Mouse (Mus musculus) kidney, embryonic 14.5 days (tissue): ENCODE measurements around the gene Cog2. TPM values are rescaled to one million over a fixed set of nuclear protein-coding genes. Genes with fewer than 3 reads are reported as not detected.

Source experiments
- ATAC-seq: fragments of 200-750 bp; cut with Nextera tagmentation; 2 replicates; pipeline ENCODE4 v1.8.0; 2017; ENCODE audit warnings: moderate number of reproducible peaks, mild to moderate bottlenecking, moderate TSS enrichment, moderate library complexity; ENCODE audit not compliant: low FRiP score, low TSS enrichment
- H3K27ac ChIP-seq: fragments of 300-500 bp; sonication (generic); 2 replicates; pipeline ENCODE4 v1.5.1; 2014; ENCODE audit warnings: low read depth, mild to moderate bottlenecking, low read length, moderate library complexity, mixed read lengths
- H3K27me3 ChIP-seq: fragments of 300-500 bp; sonication (generic); 2 replicates; pipeline ENCODE4 v1.6.1; 2014; ENCODE audit warnings: mild to moderate bottlenecking, low read length; ENCODE audit not compliant: control insufficient read depth, insufficient read depth
- H3K36me3 ChIP-seq: fragments of 300-500 bp; sonication (generic); 2 replicates; pipeline ENCODE4 v1.6.1; 2014; ENCODE audit warnings: low read length, mixed read lengths; ENCODE audit not compliant: control insufficient read depth, insufficient read depth
- H3K4me1 ChIP-seq: fragments of 300-500 bp; sonication (generic); 2 replicates; pipeline ENCODE4 v1.6.1; 2014; ENCODE audit warnings: low read length, mixed read lengths; ENCODE audit not compliant: control insufficient read depth, insufficient read depth
- H3K4me2 ChIP-seq: fragments of 300-500 bp; sonication (generic); replicated peaks from 2 replicates; pipeline ENCODE4 v1.6.1; 2014; ENCODE audit warnings: low read depth, mild to moderate bottlenecking, low read length
- H3K4me3 ChIP-seq: fragments of 300-500 bp; sonication (generic); 2 replicates; pipeline ENCODE4 v1.5.1; 2014; ENCODE audit warnings: mild to moderate bottlenecking, low read length
- H3K9ac ChIP-seq: fragments of 300-500 bp; sonication (generic); 2 replicates; pipeline ENCODE4 v1.6.1; 2014; ENCODE audit warnings: low read depth, mild to moderate bottlenecking, low read length, moderate library complexity
- H3K9me3 ChIP-seq: fragments of 300-500 bp; sonication (generic); 2 replicates; pipeline ENCODE4 v1.6.1; 2016; ENCODE audit warnings: low read length; ENCODE audit not compliant: control insufficient read depth
- WGBS: fragments of 180-500 bp; shearing (Covaris S2); extraction: QIAGEN DNeasy Blood & Tissue Kit; methylation state at CpG from one replicate; pipeline ENCODE4 v1.1.7; 2014; 5-methylcytosine and 5-hydroxymethylcytosine counted together
- polyA plus RNA-seq: library from polyadenylated mRNA; unstranded; fragments of >200 nt; fragmentation: Nextera tagmentation; extraction: Ambion mirVana; gene quantifications from 2 replicates; pipeline ENCODE4 v1.2.1, GENCODE M21; 2014

Gene Cog2
- 27.4 and 36.6 TPM in 2 replicates for polyA plus RNA-seq

DNA sequence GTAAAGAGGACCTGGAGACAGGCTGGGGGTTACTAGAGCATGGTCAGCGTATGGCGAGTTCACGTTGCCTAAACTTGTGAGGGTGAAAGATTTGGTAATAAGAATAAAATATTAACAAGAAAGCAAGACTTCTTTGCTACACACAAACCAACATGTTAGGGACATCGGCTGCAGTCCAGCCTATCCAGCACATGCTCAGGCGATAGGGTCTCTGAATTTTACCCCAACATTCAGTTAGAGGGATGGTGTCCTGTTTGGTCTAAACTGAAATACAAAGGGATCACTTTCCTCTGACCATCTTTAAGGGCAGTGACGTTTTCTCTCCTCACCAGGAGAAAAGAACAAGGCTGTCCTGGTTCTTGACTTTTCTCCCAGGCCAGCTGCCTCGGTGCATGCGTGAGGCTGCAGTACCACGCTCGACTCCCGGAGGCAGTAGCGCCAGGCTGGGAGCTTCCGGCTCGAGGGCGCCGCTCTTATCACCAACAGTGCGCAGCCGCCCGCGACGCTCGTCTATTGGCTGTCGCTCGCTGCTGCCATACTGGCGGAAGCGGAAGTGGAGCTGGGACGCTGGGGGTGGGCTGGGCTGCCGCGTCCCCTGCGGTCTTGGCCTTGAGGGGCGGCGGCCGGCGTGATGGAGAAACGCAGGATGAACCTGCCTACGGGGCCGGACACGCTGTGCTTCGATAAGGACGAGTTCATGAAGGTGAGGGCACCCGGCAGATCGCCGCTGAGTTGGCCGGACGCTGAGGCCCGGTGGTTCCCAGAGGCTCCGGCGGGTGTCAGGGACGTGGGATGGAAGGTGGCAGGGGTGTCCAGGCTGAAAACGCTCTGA, at the start of gene Cog2:
Cog2 (plus strand) TSS at position 519 of the 832 bp plus-strand sequence.
- H3K27ac ChIP-seq = no peak within 1 kb of the TSS
- no peaks in the 10 kb centered on the region for H3K9me3 ChIP-seq
- peaks cover 11% of the 10 kb centered on the region for H3K4me1 ChIP-seq
- peak within 1 kb of the TSS; percentile 60 for H3K9ac ChIP-seq
- H3K4me2 ChIP-seq = peak within 1 kb of the TSS; percentile 90
- ATAC-seq = peak; percentile 100
- no peaks in the 10 kb centered on the region for H3K27me3 ChIP-seq
- 10% methylated on average over 50 of the region's 50 CpGs for WGBS
- peak within 1 kb of the TSS; percentile 64 for H3K4me3 ChIP-seq
- peaks cover 1% of the 10 kb centered on the region for H3K36me3 ChIP-seq

DNA sequence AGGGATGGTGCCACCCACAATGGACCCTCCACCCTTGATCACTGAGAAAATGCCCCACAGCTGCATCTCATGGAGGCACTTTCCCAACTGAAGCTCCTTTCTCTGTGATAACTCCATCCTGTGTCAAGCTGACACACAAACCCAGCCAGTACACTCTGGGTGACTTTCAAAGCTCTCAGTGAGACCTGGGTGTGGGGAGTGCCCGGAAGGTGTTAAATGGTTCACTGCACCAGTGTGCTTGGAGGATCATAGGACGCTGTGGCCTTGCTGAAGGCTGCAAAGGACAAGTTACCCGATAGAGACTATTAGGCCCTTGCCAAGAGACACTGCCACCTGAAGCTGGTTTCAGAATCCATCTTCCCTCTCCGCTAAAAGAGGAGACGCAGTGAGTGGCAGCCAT, 44.9 kb upstream of the Cog2 start:
- Histone ChIP-seq H3K36me3 (no peaks in the 10 kb centered on the region), H3K4me2 (no peak overlapping the region), H3K4me3 (no peak overlapping the region), H3K9ac (no peak overlapping the region), H3K4me1 (no peaks in the 10 kb centered on the region), H3K27me3 (no peaks in the 10 kb centered on the region), H3K27ac (no peak overlapping the region), H3K9me3 (no peaks in the 10 kb centered on the region)
- WGBS = 29% methylated on average over 5 of the region's 5 CpGs
- 0 out of 2 replicates have a peak, but pooled peaks have one; percentile 57 for ATAC-seq

DNA sequence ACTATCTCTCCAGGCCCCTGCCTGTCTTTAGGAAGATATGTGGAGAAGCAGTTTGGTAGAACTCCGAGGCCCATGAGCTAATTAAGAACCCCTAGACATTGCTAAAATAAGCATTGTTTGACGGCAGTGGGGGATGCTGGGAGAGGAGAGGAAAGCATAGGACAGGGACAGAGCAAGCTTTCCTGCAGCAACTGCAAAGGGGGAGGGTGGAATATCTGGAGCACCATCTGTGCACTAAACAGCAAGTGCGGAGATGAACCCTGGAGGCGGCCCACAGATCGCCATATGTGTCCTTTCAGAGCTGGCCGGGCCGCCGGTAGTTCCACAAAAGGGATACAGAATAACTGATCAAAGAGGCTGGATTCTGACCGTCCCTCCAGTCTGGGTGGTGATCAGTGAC, 43.9 kb upstream of the Cog2 start:
- no peaks in the 10 kb centered on the region for H3K9me3 ChIP-seq
- no peaks in the 10 kb centered on the region for H3K36me3 ChIP-seq
- H3K27me3 ChIP-seq = no peaks in the 10 kb centered on the region
- H3K4me1 ChIP-seq = no peaks in the 10 kb centered on the region
- H3K27ac ChIP-seq = no peak overlapping the region
- no peak for ATAC-seq
- no peak overlapping the region for H3K4me3 ChIP-seq
- 25% methylated on average over 9 of the region's 9 CpGs for WGBS
- no peak overlapping the region for H3K4me2 ChIP-seq
- no peak overlapping the region for H3K9ac ChIP-seq

DNA sequence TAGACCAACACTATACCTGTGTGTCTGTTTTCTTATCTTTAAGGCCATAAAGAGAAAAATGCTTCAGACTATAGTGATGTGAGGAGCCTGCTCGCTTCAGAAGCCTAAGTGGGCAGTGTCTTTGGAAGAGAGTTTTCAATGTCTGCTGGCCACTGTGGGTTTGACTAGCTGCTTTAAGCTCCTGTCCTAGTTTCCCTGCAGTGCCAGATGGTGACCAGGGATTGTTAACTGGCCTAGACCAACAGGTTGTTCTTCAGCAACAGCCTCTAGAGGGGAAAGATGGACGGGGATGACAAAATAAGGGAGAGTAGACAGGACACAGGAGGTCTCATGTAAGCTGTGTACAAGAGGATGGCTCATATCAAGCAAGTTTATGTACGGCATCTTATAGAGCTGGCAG, 41.3 kb upstream of the Cog2 start:
- Histone ChIP-seq H3K27me3 (no peaks in the 10 kb centered on the region), H3K27ac (no peak overlapping the region), H3K4me1 (no peaks in the 10 kb centered on the region), H3K36me3 (no peaks in the 10 kb centered on the region), H3K9ac (no peak overlapping the region), H3K9me3 (no peaks in the 10 kb centered on the region), H3K4me2 (no peak overlapping the region), H3K4me3 (no peak overlapping the region)
- 87% methylated on average over 3 of the region's 3 CpGs for WGBS
- no peak for ATAC-seq

DNA sequence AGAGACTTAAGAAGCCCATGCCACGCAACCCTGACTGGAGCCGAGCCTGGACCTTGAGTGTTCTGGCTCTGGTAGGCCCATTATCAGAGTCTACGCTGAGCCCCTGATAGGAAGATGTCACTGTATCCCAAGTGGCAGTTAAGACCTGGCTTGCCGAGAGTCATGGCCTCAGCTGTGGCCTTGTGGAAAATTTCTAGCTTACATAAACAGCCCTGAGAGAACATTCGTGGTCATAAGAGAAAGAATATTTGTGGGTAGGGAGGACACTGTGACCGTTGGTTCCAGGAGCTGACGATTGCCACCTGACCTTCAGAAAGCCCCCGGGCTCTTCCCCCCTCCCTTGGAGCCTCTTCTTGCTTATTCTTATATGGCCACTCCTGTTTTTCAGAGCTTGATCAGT, 40.2 kb upstream of the Cog2 start:
- no peak overlapping the region for H3K9ac ChIP-seq
- no peak for ATAC-seq
- H3K27ac ChIP-seq = no peak overlapping the region
- H3K36me3 ChIP-seq = no peaks in the 10 kb centered on the region
- H3K4me3 ChIP-seq = no peak overlapping the region
- H3K4me1 ChIP-seq = no peaks in the 10 kb centered on the region
- H3K9me3 ChIP-seq = no peaks in the 10 kb centered on the region
- WGBS = 66% methylated on average over 8 of the region's 8 CpGs
- H3K4me2 ChIP-seq = no peak overlapping the region
- H3K27me3 ChIP-seq = no peaks in the 10 kb centered on the region

DNA sequence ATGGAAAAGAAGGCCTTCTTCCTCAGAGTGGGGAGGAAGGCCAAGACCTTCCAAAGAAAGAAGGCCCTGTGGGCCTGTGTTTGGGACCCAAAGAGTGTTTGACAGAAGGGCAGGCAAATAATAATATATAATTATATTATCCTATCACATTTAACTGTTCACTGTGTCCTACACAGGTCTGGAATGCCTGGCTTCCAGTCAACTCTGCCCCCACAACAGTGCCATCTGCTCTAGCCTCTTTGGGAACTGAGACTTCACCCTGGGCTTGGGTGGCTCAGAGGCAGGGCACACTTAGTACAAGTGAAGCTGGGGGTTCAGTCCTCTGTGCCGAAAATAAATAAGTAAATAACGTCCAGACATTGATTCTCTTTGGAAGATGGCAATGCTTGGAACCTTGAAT, 37.8 kb upstream of the Cog2 start:
- H3K36me3 ChIP-seq = no peaks in the 10 kb centered on the region
- no peak overlapping the region for H3K4me2 ChIP-seq
- no peaks in the 10 kb centered on the region for H3K4me1 ChIP-seq
- ATAC-seq = no peak
- H3K9me3 ChIP-seq = no peaks in the 10 kb centered on the region
- no peak overlapping the region for H3K27ac ChIP-seq
- no peak overlapping the region for H3K4me3 ChIP-seq
- no peak overlapping the region for H3K9ac ChIP-seq
- 89% methylated on average over 2 of the region's 2 CpGs for WGBS
- H3K27me3 ChIP-seq = no peaks in the 10 kb centered on the region

DNA sequence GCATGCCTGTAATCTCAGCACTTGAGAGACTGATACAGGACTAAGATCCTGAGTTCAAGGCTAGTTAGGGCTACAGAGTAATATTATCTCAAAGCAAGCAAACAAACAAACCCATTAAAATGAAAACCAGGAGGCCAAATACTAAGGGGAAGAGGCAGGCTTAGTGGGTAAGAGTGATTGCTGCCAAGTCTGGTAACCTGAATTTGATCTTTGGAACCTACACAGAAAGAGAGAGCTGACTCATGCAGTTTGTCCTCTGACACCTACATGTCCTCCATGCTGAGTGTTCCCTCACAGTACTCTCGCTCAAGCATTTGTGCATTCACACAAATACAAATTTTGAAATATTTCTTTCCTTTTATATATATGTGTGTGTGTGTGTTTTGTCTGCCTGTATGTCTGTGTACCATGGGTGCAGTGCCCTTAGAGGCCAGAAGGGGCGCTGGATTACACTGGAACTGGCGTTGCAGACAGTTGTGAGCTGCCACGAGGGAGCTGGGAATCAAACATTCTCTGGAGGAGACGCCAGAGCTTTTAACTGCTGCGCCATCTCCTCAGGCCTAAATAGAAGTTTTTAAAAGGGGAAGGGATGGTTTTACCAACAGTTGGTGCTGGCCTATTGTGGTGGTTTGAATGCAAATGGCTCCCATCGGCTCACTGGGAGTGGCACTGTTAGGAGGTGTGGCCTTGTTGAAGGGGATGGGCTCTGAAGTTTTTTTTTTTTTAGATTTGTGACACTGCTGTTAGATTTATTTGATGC, 37.0 kb upstream of the Cog2 start:
- no peaks in the 10 kb centered on the region for H3K27me3 ChIP-seq
- no peak overlapping the region for H3K27ac ChIP-seq
- H3K9ac ChIP-seq = no peak overlapping the region
- H3K36me3 ChIP-seq = no peaks in the 10 kb centered on the region
- no peaks in the 10 kb centered on the region for H3K4me1 ChIP-seq
- no peaks in the 10 kb centered on the region for H3K9me3 ChIP-seq
- WGBS = 71% methylated on average over 7 of the region's 7 CpGs
- ATAC-seq = no peak
- no peak overlapping the region for H3K4me3 ChIP-seq
- no peak overlapping the region for H3K4me2 ChIP-seq

DNA sequence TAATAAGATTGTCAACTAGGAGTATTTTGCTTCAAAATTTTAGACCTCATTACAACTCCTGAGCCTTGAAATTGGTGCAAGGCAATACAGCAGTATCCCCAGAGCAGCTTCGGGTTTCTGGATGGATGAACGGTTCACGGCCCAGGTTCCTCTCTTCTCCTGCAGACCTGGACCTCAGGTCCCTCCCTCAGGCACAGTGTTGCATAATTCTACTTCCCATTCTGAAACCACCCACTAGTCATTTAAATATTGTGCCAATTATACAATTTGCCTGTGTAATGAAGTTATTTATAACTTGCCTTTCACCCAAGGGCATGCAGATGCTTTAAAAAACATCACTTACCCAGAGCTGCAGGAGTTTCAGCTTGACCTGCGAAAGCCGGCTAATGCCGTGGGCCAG, 31.3 kb upstream of the Cog2 start:
- ATAC-seq = no peak
- H3K4me2 ChIP-seq = no peak overlapping the region
- H3K36me3 ChIP-seq = no peaks in the 10 kb centered on the region
- no peaks in the 10 kb centered on the region for H3K4me1 ChIP-seq
- 80% methylated on average over 6 of the region's 6 CpGs for WGBS
- no peak overlapping the region for H3K27ac ChIP-seq
- no peaks in the 10 kb centered on the region; the same call in 1 of the 2 replicates for H3K9me3 ChIP-seq
- H3K4me3 ChIP-seq = no peak overlapping the region
- H3K27me3 ChIP-seq = no peaks in the 10 kb centered on the region
- no peak overlapping the region for H3K9ac ChIP-seq

DNA sequence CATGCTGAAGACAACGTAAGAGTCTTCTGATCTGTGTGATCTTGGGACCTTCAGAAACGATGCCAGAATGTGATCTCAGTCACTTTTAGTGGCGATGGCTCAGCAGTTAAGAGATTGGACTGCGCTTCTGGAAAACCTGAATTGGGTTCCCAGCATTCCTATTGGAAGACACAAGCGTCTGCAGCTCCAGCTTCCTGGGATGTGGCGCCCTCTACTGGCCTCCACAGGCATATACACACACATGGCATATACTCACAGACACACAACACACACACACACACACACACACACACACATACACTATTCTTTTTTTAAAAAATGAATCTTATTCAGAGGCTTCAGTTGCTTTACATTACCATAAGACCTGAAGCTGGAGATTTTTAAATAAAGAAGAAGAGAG, 30.8 kb upstream of the Cog2 start:
- H3K9me3 ChIP-seq = no peaks in the 10 kb centered on the region; the same call in 1 of the 2 replicates
- H3K4me2 ChIP-seq = no peak overlapping the region
- no peaks in the 10 kb centered on the region for H3K36me3 ChIP-seq
- no peak for ATAC-seq
- no peak overlapping the region for H3K27ac ChIP-seq
- H3K27me3 ChIP-seq = no peaks in the 10 kb centered on the region
- no peaks in the 10 kb centered on the region for H3K4me1 ChIP-seq
- H3K4me3 ChIP-seq = no peak overlapping the region
- no peak overlapping the region for H3K9ac ChIP-seq
- WGBS = 87% methylated on average over 6 of the region's 6 CpGs
